Comparison of ENCODE assay signal across 9 mouse cellular contexts in the genomic region with DNA sequence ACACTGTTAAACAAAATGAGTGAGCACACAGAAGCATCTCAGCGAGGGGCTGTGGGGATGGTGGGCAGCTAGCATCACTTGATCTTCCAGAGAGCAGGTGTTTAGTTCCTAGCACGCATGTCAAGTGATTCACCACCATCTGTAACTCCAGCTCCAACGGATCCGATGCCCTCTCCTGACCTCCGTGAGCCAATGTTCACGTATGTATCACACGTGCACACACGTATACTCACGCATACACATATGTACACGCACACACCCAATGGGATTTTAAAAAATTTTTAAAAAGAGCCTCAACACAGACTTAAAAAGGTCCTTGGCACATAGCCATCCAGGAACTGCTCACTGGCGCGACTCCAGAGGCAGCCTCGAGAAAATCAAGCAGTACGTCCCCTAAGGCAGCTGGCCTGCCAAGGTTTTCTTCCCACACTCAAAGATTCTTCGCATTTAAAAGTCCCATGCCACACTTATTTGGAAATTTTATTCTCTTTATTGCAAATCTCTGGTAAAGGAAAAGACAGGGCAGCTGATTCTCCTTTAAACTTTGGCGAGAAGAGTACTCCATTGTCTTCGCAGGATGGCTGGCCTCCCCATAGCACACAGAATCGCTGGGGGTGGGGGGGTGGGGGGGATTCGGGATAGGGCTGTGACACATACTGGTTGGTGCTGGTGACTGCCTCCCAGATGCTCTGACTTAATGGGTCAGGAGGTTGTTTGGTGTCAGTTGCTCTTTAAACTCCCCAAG. TPM values are rescaled to one million over a fixed set of nuclear protein-coding genes. Genes with fewer than 3 reads are reported as not detected.
DNase-seq lines count a peak whose midpoint lies in the region.
"Had no signal": no experiment of that assay in that cellular context is flagged by ENCODE, and none has a peak within 500 bp of the region (broad histone marks: within the 10 kb centered on the region; RNA-seq: fewer than 3 reads in every experiment).

No protein-coding gene starts in this region.

- peak; percentile 56 to 63 for DNase-seq in heart, postnatal 10 days
- DNase-seq in heart, postnatal 25 days (ENCODE audit: low spot score) = no peak
- DNase-seq in urinary bladder, postnatal 14 days (ENCODE audit: low spot score) = peak; percentile 18
- DNase-seq in urinary bladder, adult 2 months (ENCODE audit: low spot score) = no peak
- peak; percentile 74 to 82 for DNase-seq in left cerebral cortex, postnatal 14 days (ENCODE audit: low spot score in 2 of 2)
- DNase-seq in natural killer cell, adult 2 months (ENCODE audit: low spot score in 2 of 2) = no peak
- DNase-seq in gastrocnemius, postnatal 25 days = no peak
- no peak for DNase-seq in yolk sac, embryonic 10.5 days (ENCODE audit: low spot score)
- DNase-seq: embryo, embryonic 11 days had no signal

- intact Hi-C loops in heart, postnatal 10 days (cut with DNase I) = no loop called here
- intact Hi-C loops in heart, postnatal 25 days (cut with DNase I) = no loop called here
- intact Hi-C loops in left cerebral cortex, postnatal 14 days (cut with DNase I) = no loop called here

RNA-seq across cellular contexts. Expression of gene Gcnt3, which starts 50.3 kb away (rescaled TPM):
- not detected for total RNA-seq in heart, postnatal 10 days (2021)
- total RNA-seq in heart, postnatal 25 days (2021) = under 1 TPM in 1 of 2 experiments, not detected in 1; 0.08 TPM
- 2.6 TPM in 2 replicates for polyA plus RNA-seq in urinary bladder, adult 2 months (2012; rRNA removed)
- not detected for total RNA-seq in left cerebral cortex, postnatal 14 days (2021)
- total RNA-seq in gastrocnemius, postnatal 25 days (2021) = not detected

RNA-seq across cellular contexts. Expression of gene Fam81a, which starts 54.1 kb away (rescaled TPM):
- 10 to 100 TPM; 20.2 to 20.8 TPM for total RNA-seq in heart, postnatal 10 days (2021)
- total RNA-seq in heart, postnatal 25 days (2021) = 10 to 100 TPM; 35.8 to 41.9 TPM
- polyA plus RNA-seq in urinary bladder, adult 2 months (2012; rRNA removed) = 1.6 and 2.0 TPM in 2 replicates
- 100 to 1,000 TPM; 194 to 203 TPM for total RNA-seq in left cerebral cortex, postnatal 14 days (2021)
- total RNA-seq in gastrocnemius, postnatal 25 days (2021) = 1 to 10 TPM in 1 of 2 experiments, under 1 TPM in 1; 0.88 to 1.5 TPM

Comparison
In these comparisons a context has a peak if more than half of its experiments do, and no peak if none do; other contexts are left out.
1. DNase-seq: peak in heart, postnatal 10 days (2 of 2), urinary bladder, postnatal 14 days (single experiment) and left cerebral cortex, postnatal 14 days (2 of 2); none in heart, postnatal 25 days (single experiment), urinary bladder, adult 2 months (single experiment), natural killer cell, adult 2 months (0 of 2), gastrocnemius, postnatal 25 days (single experiment) and yolk sac, embryonic 10.5 days (single experiment).
2. RNA of gene Fam81a, which starts 54.1 kb away (total RNA-seq): 194 to 203 TPM in left cerebral cortex, postnatal 14 days, 35.8 to 41.9 TPM in heart, postnatal 25 days and 20.2 to 20.8 TPM in heart, postnatal 10 days; 0.88 to 1.5 TPM in gastrocnemius, postnatal 25 days; every median in the first group is over 4 times any median in the second.